In genomic region chr8:117958914-117959313, GRCm38 (mm10) we compare ENCODE assay signal across 22 mouse cellular contexts.
A peak's percentile ranks its signal among the peaks of the same experiment; 100 is the strongest.
DNase-seq lines count a peak whose midpoint lies in the region; ATAC-seq and TF ChIP-seq lines count a peak whose summit lies in the region.
"Had no signal": no experiment of that assay in that cellular context is flagged by ENCODE, and none has a peak within 500 bp of the region (broad histone marks: within the 10 kb centered on the region; RNA-seq: fewer than 3 reads in every experiment).

No protein-coding gene starts in this region.

- H3K9me3 ChIP-seq in forebrain, postnatal 0 days (ENCODE audit: low read length) = no peaks in the 10 kb centered on the region
- 0 out of 2 replicates have a peak, but pooled peaks cover 3% of the 10 kb centered on the region for H3K9me3 ChIP-seq in forebrain, embryonic 10.5 days
- no peaks in the 10 kb centered on the region for H3K9me3 ChIP-seq in kidney, postnatal 0 days (replicated peaks; ENCODE audit: low read length)
- no peaks in the 10 kb centered on the region for H3K9me3 ChIP-seq in stomach, postnatal 0 days (ENCODE audit: control insufficient read depth, low read length)
- H3K9me3 ChIP-seq: embryonic facial prominence, embryonic 15.5 days; midbrain, embryonic 13.5 days had no signal

- no peak overlapping the region for H3K4me3 ChIP-seq in forebrain, postnatal 0 days (ENCODE audit: low read depth, low read length)
- no peak overlapping the region for H3K4me3 ChIP-seq in forebrain, embryonic 10.5 days
- no peak overlapping the region for H3K4me3 ChIP-seq in kidney, postnatal 0 days (replicated peaks; ENCODE audit: low read depth, low read length)
- no peak overlapping the region for H3K4me3 ChIP-seq in stomach, postnatal 0 days (ENCODE audit: low read depth, low read length)
- H3K4me3 ChIP-seq: embryonic facial prominence, embryonic 15.5 days; heart, embryonic 10.5 days; limb, embryonic 12.5 days; midbrain, embryonic 13.5 days; neural tube, embryonic 12.5 days had no signal

- no peak for DNase-seq in forebrain, postnatal 0 days
- DNase-seq in forebrain, embryonic 10.5 days (ENCODE audit: extremely low spot score, low spot score) = no peak
- no peak for DNase-seq in kidney, postnatal 0 days (ENCODE audit: low spot score)
- DNase-seq in kidney, postnatal 4 days = no peak
- DNase-seq in thymus, postnatal 4 days = peak; percentile 7
- DNase-seq in thymus, postnatal 36 days = no peak
- no peak for DNase-seq in stomach, postnatal 0 days (ENCODE audit: low spot score)
- DNase-seq in kidney, postnatal 14 days = no peak
- DNase-seq: adrenal gland, postnatal 14 days; cerebellum, adult 9-10 months; gastrocnemius, postnatal 36 days; liver, postnatal 0 days; lung, postnatal 14 days; right cerebral cortex, postnatal 14 days; spleen, adult 18-20 months had no signal

- peak; percentile 41 for TF ChIP-seq CTCF in forebrain, postnatal 0 days (IDR thresholded peaks at IDR 0.05; ENCODE audit: low read depth)
- peak; percentile 42 for TF ChIP-seq CTCF in kidney, postnatal 0 days (IDR thresholded peaks at IDR 0.05; ENCODE audit: low read depth)
- TF ChIP-seq CTCF in stomach, postnatal 0 days (IDR thresholded peaks at IDR 0.05; ENCODE audit: low read depth) = peak; percentile 47

- 51% methylated on average over 3 of the region's 3 CpGs for WGBS in forebrain, postnatal 0 days
- whole genome bisulfite sequencing in forebrain, embryonic 10.5 days = 52% methylated on average over 3 of the region's 3 CpGs
- 44% methylated on average over 3 of the region's 3 CpGs for WGBS in kidney, postnatal 0 days
- 47% methylated on average over 3 of the region's 3 CpGs for WGBS in stomach, postnatal 0 days

- ATAC-seq in forebrain, postnatal 0 days = no peak
- no peak for ATAC-seq in kidney, postnatal 0 days (replicated peaks; ENCODE audit: low FRiP score, low read depth)
- no peak for ATAC-seq in stomach, postnatal 0 days (ENCODE audit: low FRiP score, low TSS enrichment)
- ATAC-seq: liver, postnatal 0 days; midbrain, embryonic 13.5 days had no signal

- no peaks in the 10 kb centered on the region for H3K36me3 ChIP-seq in forebrain, postnatal 0 days (ENCODE audit: insufficient read depth)
- no peaks in the 10 kb centered on the region for H3K36me3 ChIP-seq in forebrain, embryonic 10.5 days (replicated peaks)
- no peaks in the 10 kb centered on the region for H3K36me3 ChIP-seq in kidney, postnatal 0 days (ENCODE audit: insufficient read depth, low read length)
- H3K36me3 ChIP-seq in stomach, postnatal 0 days (ENCODE audit: control insufficient read depth, insufficient read depth, low read length) = no peaks in the 10 kb centered on the region
- H3K36me3 ChIP-seq: embryonic facial prominence, embryonic 15.5 days; G1E; heart, embryonic 10.5 days; limb, embryonic 12.5 days; midbrain, embryonic 13.5 days; neural tube, embryonic 12.5 days had no signal

- no peak overlapping the region for H3K4me2 ChIP-seq in forebrain, postnatal 0 days (ENCODE audit: low read depth)
- H3K4me2 ChIP-seq in kidney, postnatal 0 days (ENCODE audit: low read length) = no peak overlapping the region
- H3K4me2 ChIP-seq in stomach, postnatal 0 days (replicated peaks; ENCODE audit: low read depth) = no peak overlapping the region
- H3K4me2 ChIP-seq: embryonic facial prominence, embryonic 15.5 days; limb, embryonic 12.5 days; liver, embryonic 11.5 days; midbrain, embryonic 13.5 days; neural tube, embryonic 12.5 days had no signal

- no peak for TF ChIP-seq EP300 in stomach, postnatal 0 days (optimal IDR thresholded peaks at IDR 0.05)

- H3K4me1 ChIP-seq in forebrain, postnatal 0 days (ENCODE audit: insufficient read depth) = peaks cover 4% of the 10 kb centered on the region; the same call in 1 of the 2 replicates
- H3K4me1 ChIP-seq in forebrain, embryonic 10.5 days = 0 out of 2 replicates have a peak, but pooled peaks cover 4% of the 10 kb centered on the region
- H3K4me1 ChIP-seq in kidney, postnatal 0 days (replicated peaks; ENCODE audit: insufficient read depth, low read length) = no peaks in the 10 kb centered on the region
- H3K4me1 ChIP-seq in stomach, postnatal 0 days (replicated peaks; ENCODE audit: control insufficient read depth, insufficient read depth) = no peaks in the 10 kb centered on the region
- H3K4me1 ChIP-seq: embryonic facial prominence, embryonic 15.5 days; heart, embryonic 10.5 days; limb, embryonic 12.5 days; midbrain, embryonic 13.5 days; neural tube, embryonic 12.5 days had no signal

- no peak overlapping the region for H3K27ac ChIP-seq in forebrain, postnatal 0 days (ENCODE audit: low read depth, low read length)
- H3K27ac ChIP-seq in forebrain, embryonic 10.5 days = no peak overlapping the region
- no peak overlapping the region for H3K27ac ChIP-seq in kidney, postnatal 0 days
- H3K27ac ChIP-seq in stomach, postnatal 0 days (replicated peaks) = no peak overlapping the region
- H3K27ac ChIP-seq: embryonic facial prominence, embryonic 15.5 days; heart, embryonic 10.5 days; limb, embryonic 12.5 days; midbrain, embryonic 13.5 days; neural tube, embryonic 12.5 days had no signal

- no peaks in the 10 kb centered on the region; the same call in 1 of the 2 replicates for H3K27me3 ChIP-seq in forebrain, postnatal 0 days (ENCODE audit: insufficient read depth, low read length)
- H3K27me3 ChIP-seq in forebrain, embryonic 10.5 days (ENCODE audit: poor library complexity, severe bottlenecking) = peaks cover 8% of the 10 kb centered on the region
- no peaks in the 10 kb centered on the region for H3K27me3 ChIP-seq in kidney, postnatal 0 days (ENCODE audit: insufficient read depth, low read length)
- H3K27me3 ChIP-seq in stomach, postnatal 0 days (ENCODE audit: control insufficient read depth, insufficient read depth, low read length) = no peaks in the 10 kb centered on the region
- H3K27me3 ChIP-seq: embryonic facial prominence, embryonic 15.5 days; neural tube, embryonic 12.5 days had no signal

- H3K9ac ChIP-seq in forebrain, postnatal 0 days = no peak overlapping the region
- H3K9ac ChIP-seq in kidney, postnatal 0 days (ENCODE audit: low read depth, low read length) = no peak overlapping the region
- no peak overlapping the region for H3K9ac ChIP-seq in stomach, postnatal 0 days (ENCODE audit: low read length)
- H3K9ac ChIP-seq: embryonic facial prominence, embryonic 15.5 days; limb, embryonic 12.5 days; liver, postnatal 0 days; midbrain, embryonic 13.5 days; neural tube, embryonic 12.5 days had no signal
